Mouse (Mus musculus) gastrocnemius, postnatal 25 days (tissue): ENCODE measurements at regions not wholly inside any gene's neighbourhood (a gene's known extent, or its start where the extent isn't known, plus 50 kb on each side); places are given as distances from the start of the nearest gene placed in this dataset.
A peak's percentile ranks its signal among the peaks of the same experiment; 100 is the strongest.

ENCODE experiments used
- DNase-seq: peaks from one replicate; pipeline ENCODE4 v3.0.0; 2022

DNA sequence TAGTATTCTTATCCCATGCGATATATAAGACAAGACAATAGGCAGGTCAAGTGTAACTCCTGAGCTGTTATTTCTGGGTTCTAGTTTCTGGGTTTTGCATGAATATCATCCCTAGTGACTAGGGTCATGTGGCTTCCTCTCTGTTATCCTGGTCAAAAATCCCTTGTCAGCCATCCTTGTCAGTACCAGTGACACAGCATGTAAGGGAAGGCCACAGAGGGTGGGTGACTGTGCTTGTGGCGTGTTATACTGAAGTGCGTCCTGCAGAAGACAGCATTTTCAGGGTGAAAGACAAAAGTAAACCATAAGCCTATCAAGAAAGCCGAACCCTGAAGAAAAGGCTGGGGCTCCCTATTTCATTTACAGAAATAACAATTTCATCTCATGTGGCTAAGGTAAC is 50.7 kb upstream of the Echdc3 start:
- no peak for DNase-seq

DNA sequence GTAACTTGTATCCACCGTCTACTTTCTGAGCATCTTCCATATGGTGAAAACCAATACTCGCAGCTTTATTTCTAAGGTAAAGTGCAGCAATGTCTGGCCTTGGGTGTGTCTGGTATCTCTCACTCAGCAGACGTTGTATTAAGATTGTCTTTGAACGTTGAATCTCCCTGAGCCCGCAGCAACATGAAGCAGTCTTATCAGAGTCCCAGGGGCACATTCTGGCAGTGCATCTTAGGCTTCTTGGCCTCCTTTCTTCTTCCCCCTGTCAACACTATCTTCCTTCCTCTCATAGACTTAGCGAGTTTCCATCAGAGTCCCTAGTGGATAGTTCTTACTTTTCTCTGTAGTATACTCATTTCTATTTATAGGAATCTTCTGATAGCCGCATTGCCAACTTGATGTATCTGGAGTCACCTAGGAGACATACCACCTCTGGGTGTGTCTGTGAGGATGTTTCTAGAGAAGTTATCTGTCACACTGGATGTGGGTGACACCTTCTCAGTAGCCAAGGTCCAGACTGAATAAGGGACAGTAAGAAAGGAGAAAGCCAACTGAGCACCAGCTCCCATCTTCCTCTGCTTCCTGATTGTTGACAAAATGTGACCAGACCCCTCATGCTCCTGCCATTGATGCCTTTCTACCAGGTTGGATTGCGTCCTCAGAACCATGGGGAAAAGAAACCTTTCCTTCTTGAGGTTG is 51.4 kb upstream of the Echdc3 start:
- no peak for DNase-seq

DNA sequence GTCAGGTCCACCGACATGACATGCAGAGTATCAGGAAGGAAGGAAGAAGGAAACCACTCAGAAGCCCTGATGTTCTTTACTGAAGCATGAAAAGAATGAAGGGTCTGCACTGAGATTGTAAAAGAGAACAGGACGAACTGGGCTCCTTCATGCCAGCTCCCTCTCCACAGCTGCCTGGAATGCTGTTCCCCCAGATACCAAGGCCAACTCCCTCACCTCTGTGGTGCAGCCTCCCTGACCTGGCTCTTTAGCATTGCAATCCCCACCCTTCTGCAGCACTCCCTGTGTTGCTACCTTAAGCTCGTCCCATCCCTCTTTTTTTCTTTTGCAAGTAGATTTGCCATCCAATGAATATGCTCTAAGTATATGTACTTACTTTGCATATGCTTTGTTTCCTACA is 52.3 kb upstream of the Echdc3 start:
- no peak for DNase-seq

DNA sequence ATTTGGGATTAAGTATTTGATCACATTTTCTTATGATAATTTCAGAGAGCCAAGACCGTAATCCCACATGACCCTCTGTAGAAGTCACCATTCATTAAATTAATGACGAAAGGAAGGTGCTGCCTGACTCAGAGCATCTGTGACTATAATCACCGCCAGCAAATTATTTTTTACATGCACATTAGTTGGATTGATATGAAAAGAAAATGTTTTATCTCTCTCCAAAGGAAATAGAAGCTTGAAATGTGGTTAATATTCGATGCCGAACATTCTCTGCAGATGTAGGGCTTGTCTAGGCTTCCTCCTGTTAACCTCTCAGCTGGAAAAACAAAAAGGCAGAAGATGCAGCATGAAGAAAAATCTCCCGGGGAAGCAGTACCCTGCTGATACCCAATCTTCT is 54.2 kb upstream of the Echdc3 start:
- DNase-seq: no peak

DNA sequence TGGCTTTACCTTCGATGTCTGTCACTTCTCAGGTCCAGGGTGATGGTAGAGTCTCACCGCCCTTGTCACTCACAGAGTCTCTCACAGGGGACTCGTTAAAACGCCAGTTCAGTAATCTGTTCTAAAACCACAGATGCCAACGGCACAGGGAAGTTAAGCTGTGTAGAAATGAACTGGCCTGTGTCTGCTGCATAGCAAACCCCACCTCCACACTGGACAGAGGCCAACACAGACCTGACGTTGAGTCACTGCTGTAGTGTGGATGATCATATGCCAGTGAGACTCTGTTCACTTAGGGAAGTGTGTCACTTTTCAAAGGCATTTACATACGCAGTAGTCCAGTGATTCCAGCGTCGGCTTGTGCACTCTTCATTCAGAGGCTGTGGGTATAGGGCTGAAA is 54.7 kb upstream of the Echdc3 start:
- peak; percentile 35 for DNase-seq

DNA sequence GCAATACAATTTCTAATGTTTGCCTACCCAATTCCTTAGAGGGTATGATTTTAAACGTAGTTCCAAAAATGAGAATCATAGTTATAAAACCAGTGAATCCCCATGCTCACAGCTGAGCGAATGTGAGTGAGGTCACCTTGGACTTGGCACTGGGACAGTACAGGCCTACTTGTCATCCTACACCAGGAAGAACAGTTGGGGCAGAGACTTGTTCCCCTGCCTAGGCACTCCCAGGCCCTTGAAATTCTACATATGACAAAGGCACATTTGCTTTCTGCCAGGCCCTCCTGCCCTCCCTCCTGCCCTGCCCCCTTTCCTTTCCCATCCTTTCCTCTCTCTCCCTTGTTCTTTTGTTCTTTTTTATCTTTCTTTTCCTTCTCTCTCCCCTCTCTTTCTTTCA is 50.0 kb upstream of the Usp6nl start:
- DNase-seq: no peak
